Mouse (Mus musculus) CH12F3 (cell line): ENCODE results near the gene Mgea5.

ENCODE experiments used
- in situ Hi-C: fragments of 300-500 bp; cut with MboI; formaldehyde crosslinking; loops from 2 replicates; pipeline ENCODE4 v1.14.3; 2020; ENCODE audit warnings: low sequenced_read_pairs

Mgea5 gene

DNA sequence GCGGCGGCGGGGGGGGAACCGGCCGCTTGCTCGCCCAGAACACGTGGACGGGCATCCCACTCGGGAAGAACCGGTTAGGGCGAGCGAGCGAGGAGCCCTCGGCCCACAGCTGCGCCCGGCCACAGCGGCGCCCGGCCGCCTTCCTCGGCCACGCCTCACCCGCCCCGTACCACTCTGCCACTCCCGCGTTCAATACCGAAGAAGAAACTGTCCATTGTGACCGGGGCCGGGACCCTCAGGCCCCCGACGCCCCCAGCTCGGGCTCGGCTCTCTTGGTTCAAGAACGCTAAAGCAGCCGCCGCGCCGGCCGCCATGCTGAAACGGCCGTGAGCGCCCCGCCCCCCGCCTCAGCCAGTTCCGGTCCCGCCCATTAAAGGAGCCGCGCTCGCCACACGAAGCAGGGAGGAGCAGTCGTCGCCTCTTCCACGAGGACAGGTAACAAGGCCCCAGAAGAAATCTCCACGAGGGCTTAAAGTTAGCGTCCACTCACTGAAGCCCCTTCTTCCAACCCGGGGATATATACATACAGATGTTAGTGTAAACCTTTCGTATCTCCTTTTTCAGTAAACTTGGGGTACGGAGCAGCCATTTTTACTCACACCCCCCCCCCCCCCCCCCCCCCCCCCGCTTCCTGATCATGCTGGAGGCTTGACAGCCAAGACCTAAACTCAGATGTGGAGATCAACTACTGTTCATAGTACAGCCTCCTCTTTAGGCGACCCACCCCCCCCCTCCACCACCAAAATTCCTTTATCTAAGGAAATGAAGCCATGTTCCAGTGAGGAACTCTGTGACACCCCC lies 34.2 kb downstream of the Mgea5 start, which contains the start of gene Npm3:
Npm3 (minus strand) TSS at position 349 of the 801 bp plus-strand sequence.
- in situ Hi-C loops = loop anchor here (25.0 kb wide), 1 partner anchor 537 kb away; no protein-coding TSS in a partner anchor

DNA sequence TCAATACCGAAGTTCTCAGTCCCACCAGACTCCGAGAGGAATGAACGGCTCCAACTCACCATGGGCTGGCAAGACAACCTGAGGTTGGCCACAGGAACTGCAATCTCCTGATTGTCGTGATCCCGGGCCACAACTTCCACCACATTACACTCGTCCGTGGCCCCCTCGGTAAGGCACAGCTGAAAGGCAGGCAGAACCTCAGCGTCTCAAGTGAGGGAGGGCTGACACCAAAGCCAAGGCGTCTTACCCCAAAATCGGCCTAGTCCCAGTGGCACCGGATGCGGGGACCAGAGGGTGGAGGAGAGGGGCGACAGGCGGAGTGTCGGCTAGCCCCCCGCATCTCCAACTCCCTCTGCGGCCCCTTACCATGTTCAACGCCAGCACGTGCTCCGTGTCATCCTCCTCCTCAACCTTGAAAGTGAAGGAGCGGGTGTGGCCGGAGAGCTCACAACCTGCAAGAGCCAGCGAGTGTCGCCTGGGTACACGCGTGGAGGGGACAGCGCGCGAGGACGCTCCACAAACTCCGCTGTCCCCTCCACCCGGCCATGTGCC lies 34.9 kb downstream of the Mgea5 start:
- in situ Hi-C loops = loop anchor here (25.0 kb wide), 1 partner anchor 536 kb away; no protein-coding TSS in a partner anchor

GRCm38 (mm10) chr19:45748206-45748605 lies 35.4 kb downstream of the Mgea5 start:
- in situ Hi-C loops = loop anchor here (25.0 kb wide), 1 partner anchor 536 kb away; no protein-coding TSS in a partner anchor

- in situ Hi-C loops = loop anchor here (25.0 kb wide), 1 partner anchor 535 kb away; no protein-coding TSS in a partner anchor
Observed at GRCm38 (mm10) chr19:45747028-45747867, 36.4 kb downstream of the Mgea5 start.

GRCm38 (mm10) chr19:45746153-45747020 lies 37.2 kb downstream of the Mgea5 start:
- in situ Hi-C loops = loop anchor here (25.0 kb wide), 1 partner anchor 534 kb away; no protein-coding TSS in a partner anchor

GRCm38 (mm10) chr19:45745344-45746152 lies 38.1 kb downstream of the Mgea5 start:
- in situ Hi-C loops = loop anchor here (25.0 kb wide), 1 partner anchor 533 kb away; no protein-coding TSS in a partner anchor

DNA sequence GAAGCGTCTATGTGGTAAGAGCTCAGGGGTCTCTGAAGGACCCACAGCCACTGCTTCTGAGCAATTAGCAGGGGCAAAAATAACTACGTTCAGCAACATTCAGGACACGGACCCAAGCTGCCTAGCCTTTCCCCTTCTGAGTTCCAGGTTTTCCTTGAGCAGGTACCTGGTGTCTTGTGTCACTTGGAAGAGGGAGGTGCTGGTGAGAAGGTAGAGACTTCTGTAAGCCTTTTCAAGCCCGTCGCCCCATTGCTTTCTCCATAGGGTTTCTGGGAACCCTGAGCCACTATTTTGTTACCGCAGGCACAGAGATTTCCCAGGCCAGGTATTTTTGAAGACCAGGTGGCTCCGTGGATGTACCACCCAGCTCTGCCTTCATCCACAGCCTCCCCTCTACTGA lies 40.0 kb downstream of the Mgea5 start:
- in situ Hi-C loops = loop anchor here (25.0 kb wide), 1 partner anchor 531 kb away; no protein-coding TSS in a partner anchor

- in situ Hi-C loops = loop anchor here (25.0 kb wide), 1 partner anchor 531 kb away; no protein-coding TSS in a partner anchor
Observed at GRCm38 (mm10) chr19:45742984-45743575, 40.6 kb downstream of the Mgea5 start.

DNA sequence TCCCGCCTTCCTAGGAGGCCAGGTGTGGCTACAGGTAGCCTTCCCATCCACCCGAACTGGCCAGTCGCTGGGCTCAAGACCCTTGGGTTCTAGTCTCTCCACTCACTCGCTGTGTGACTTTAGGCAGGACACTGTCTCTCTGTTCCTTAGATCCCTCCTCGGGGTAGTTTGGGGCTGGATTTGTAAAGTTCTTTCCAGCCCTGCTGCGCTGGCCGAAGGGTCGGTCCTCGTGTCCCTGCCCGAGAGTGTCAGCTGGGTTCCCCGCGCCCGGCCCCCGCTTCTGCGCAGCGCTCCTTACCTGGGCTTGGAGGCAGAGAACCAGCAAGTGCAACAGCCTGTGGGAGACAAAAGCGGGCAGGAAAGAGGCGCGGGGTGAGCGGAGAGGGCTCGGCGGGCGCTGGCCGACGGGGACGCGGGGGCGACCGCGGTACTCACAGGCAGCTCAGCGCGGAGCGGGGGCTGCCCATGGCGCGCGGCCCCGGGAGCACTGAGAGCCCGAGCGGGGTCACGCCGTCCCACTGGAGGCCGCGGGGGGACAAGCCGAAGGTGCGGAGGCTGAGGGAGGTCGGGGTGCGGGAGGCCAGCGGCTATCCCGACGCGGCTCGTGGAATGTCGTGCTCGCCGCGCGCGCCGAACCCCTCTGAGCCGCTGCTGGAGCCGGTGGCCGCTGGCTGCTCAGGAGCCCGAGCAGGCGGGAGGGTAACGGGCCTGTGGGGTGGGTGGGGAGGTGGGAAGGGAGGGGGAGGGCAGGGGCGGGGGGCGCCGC lies 41.2 kb downstream of the Mgea5 start, which contains the start of gene Fgf8:
Fgf8 (minus strand) TSS at position 698 of the 766 bp plus-strand sequence.
- in situ Hi-C loops = loop anchor here (25.0 kb wide), 1 partner anchor 530 kb away; no protein-coding TSS in a partner anchor

- in situ Hi-C loops = loop anchor here (25.0 kb wide), 1 partner anchor 529 kb away; no protein-coding TSS in a partner anchor
Observed at GRCm38 (mm10) chr19:45741431-45742217, 42.0 kb downstream of the Mgea5 start.

DNA sequence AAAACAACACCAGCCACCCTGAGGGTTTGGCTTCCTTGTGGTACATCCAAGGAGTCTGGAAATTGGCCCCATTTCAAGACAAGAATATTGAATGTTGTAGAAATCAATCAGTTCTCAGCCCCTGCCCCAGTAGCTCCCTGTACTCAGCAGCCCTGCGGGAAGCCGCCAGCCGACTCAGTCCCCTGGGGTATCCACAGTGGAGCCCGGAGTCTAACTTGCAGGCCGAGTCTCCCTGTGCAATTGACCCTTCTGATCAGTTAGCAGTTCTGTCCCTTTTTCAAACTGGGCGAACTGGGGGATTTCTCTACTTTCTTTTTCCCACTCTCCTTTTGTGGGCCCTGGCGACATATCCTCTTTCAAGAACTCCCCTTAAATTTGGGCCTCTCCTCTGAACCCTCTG lies 42.8 kb downstream of the Mgea5 start:
- in situ Hi-C loops = loop anchor here (25.0 kb wide), 1 partner anchor 529 kb away; no protein-coding TSS in a partner anchor

DNA sequence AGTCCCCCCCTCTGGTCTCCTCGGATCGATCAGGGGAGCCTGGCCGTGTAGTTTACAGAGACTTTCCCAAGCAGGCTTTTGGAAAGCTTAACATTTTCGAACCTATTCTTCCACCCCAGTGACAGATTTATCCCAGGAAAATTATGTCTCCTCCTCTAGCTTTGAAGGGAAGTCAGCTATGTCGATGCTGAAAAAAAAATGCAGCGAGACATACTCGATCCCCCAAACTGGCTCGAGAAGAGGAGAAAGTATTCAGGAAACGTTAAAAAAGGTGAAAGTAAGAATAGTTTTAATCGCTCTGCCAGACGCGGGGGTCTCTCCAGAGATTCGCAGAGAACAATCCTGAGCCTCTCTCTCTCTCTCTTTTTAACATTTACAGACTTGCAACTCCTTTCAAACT lies 43.4 kb downstream of the Mgea5 start:
- in situ Hi-C loops = loop anchor here (25.0 kb wide), 1 partner anchor 528 kb away; no protein-coding TSS in a partner anchor

DNA sequence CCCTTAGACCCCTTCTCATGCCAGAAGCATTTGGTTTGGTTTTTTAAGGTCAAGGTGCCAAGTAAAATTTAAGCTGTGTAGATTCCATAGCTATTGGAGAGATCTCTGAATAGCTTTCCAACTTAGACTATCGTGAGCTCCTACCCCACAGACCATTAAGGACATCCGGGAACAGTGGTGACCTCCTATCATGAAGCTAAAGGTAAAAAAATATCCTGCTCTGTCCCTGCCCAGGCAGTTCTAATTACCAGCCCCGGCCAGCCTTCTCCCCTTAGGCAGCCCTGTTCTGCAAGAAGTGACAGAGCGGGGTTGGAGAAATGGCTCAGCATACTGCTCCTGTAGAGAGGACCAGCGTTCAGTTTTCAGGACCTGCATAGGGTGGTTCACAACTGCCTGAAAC lies 45.1 kb downstream of the Mgea5 start:
- in situ Hi-C loops = loop anchor here (25.0 kb wide), 1 partner anchor 526 kb away; no protein-coding TSS in a partner anchor

DNA sequence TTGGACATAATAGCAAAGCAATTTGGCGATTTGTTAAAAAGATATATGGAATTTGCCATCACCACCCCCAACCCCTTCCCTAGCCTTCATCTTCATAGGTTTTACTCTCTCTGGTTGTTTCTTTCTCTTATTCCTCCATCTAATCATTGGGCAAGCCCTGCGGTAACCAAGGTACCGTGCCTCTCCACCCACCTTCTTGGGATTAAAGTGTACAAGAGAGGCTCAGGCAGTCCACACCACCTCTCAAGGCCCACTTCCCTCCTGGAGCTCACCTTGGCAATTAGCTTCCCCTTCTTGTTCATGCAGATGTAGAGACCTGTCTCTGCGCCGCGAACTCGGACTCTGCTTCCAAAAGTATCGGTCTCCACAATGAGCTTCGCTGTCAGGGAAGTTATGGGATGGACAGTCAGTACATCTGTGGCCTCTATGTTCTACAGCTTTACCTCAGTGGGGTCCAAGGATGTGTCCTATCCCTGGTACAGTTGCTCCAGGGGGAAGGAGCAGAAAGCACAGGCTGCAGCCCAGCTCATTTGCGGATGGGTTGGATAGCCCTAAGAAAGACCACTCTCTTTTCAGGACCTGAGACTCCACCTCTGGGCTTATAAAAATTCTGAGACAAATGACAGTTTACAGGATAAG lies 45.7 kb downstream of the Mgea5 start:
- in situ Hi-C loops = loop anchor here (25.0 kb wide), 1 partner anchor 526 kb away; no protein-coding TSS in a partner anchor

- in situ Hi-C loops = loop anchor here (25.0 kb wide), 1 partner anchor 525 kb away; no protein-coding TSS in a partner anchor
Observed at GRCm38 (mm10) chr19:45737208-45737845, 46.3 kb downstream of the Mgea5 start.

- in situ Hi-C loops = loop anchor here (25.0 kb wide), 1 partner anchor 525 kb away; no protein-coding TSS in a partner anchor
Observed at GRCm38 (mm10) chr19:45736855-45737207, 46.8 kb downstream of the Mgea5 start.
